Mouse (Mus musculus) MEL (cell line): ENCODE data around the gene St8sia2. TPM values are rescaled to one million over a fixed set of nuclear protein-coding genes. Genes with fewer than 3 reads are reported as not detected.

ENCODE experiments used
- DNase-seq: peaks from one replicate; pipeline ENCODE4 v3.0.0; 2011; ENCODE audit warnings: low read depth, low spot score
- H3K27ac ChIP-seq: 2 replicates; pipeline ENCODE4 v1.5.1; 2012; ENCODE audit warnings: low read depth, mild to moderate bottlenecking, control low read depth, low read length, moderate library complexity; ENCODE audit not compliant: control insufficient read depth
- H3K27me3 ChIP-seq, 2 experiments: fragments of 150-350 bp in 1 of 2; sonication (generic) in 1 of 2; 2 replicates each; pipeline ENCODE4 v1.6.1; 2012; ENCODE audit warnings: low read length in 2 of 2, mild to moderate bottlenecking in 2 of 2, improper control_type of control experiment in 1 of 2, moderate library complexity in 1 of 2; ENCODE audit not compliant: insufficient read depth in 2 of 2, control insufficient read depth in 1 of 2
- H3K36me3 ChIP-seq, 2 experiments: 2 replicates each; pipeline ENCODE4 v1.6.1; 2012 to 2014; ENCODE audit warnings: low read length in 2 of 2, improper control_type of control experiment in 1 of 2, inconsistent platforms in 1 of 2, mild to moderate bottlenecking in 1 of 2; ENCODE audit not compliant: insufficient read depth in 2 of 2, control insufficient read depth in 1 of 2
- H3K4me1 ChIP-seq, 2 experiments: fragments of 150-350 bp in 1 of 2; sonication (generic) in 1 of 2; 2 replicates each; pipeline ENCODE4 v1.6.1; 2012; ENCODE audit warnings: low read length in 2 of 2, improper control_type of control experiment in 1 of 2, mild to moderate bottlenecking in 1 of 2; ENCODE audit not compliant: insufficient read depth in 2 of 2, control insufficient read depth in 1 of 2
- H3K4me3 ChIP-seq, 2 experiments: fragments of 150-350 bp in 1 of 2; sonication (generic) in 1 of 2; 2 replicates each; pipeline ENCODE4 v1.5.1; 2012; ENCODE audit warnings: low read depth in 2 of 2, low read length in 2 of 2, mild to moderate bottlenecking in 2 of 2, moderate library complexity in 2 of 2, control low read depth in 1 of 2, improper control_type of control experiment in 1 of 2; ENCODE audit not compliant: control insufficient read depth in 1 of 2, insufficient read depth in 1 of 2
- H3K79me2 ChIP-seq: 2 replicates; pipeline ENCODE4 v1.6.1; 2012; ENCODE audit warnings: mild to moderate bottlenecking, low read length, moderate library complexity; ENCODE audit not compliant: control insufficient read depth, poor library complexity, insufficient read depth
- H3K9ac ChIP-seq: 2 replicates; pipeline ENCODE4 v1.6.1; 2012; ENCODE audit warnings: low read depth, mild to moderate bottlenecking, control low read depth, low read length, moderate library complexity; ENCODE audit not compliant: control insufficient read depth, poor library complexity, severe bottlenecking
- H3K9me3 ChIP-seq: fragments of 150-350 bp; sonication (generic); replicated peaks from 2 replicates; pipeline ENCODE4 v1.6.1; 2012; ENCODE audit warnings: mild to moderate bottlenecking, low read length, improper control_type of control experiment, moderate library complexity; ENCODE audit not compliant: insufficient read depth
- CHD1 ChIP-seq: IDR thresholded peaks from 2 replicates; pipeline ENCODE4 v1.6.1; 2012; ENCODE audit warnings: low read depth, mild to moderate bottlenecking, inconsistent platforms, low read length, improper control_type of control experiment
- E2F4 ChIP-seq: IDR thresholded peaks from 2 replicates; pipeline ENCODE4 v1.6.1; 2011; ENCODE audit warnings: low read depth, low read length, improper control_type of control experiment, borderline replicate concordance
- ELF1 ChIP-seq: IDR thresholded peaks from 2 replicates; pipeline ENCODE4 v1.6.1; 2014; ENCODE audit warnings: low read depth, mild to moderate bottlenecking, inconsistent platforms, low read length, improper control_type of control experiment, moderate library complexity
- EP300 ChIP-seq, 2 experiments: IDR thresholded peaks; 2 replicates each; pipeline ENCODE4 v1.6.1; 2011; ENCODE audit warnings: improper control_type of control experiment in 2 of 2, low read length in 2 of 2, low read depth in 1 of 2, mild to moderate bottlenecking in 1 of 2
- MAFK ChIP-seq: IDR thresholded peaks from 2 replicates; pipeline ENCODE4 v1.6.1; 2011; ENCODE audit warnings: low read depth, mild to moderate bottlenecking, low read length, improper control_type of control experiment, borderline replicate concordance
- MAX ChIP-seq: IDR thresholded peaks from 2 replicates; pipeline ENCODE4 v1.6.1; 2011; ENCODE audit warnings: low read length, improper control_type of control experiment
- MAZ ChIP-seq: IDR thresholded peaks from 2 replicates; pipeline ENCODE4 v1.6.1; 2012; ENCODE audit warnings: low read depth, mild to moderate bottlenecking, inconsistent platforms, low read length, improper control_type of control experiment
- MEF2A ChIP-seq: IDR thresholded peaks from 2 replicates; pipeline ENCODE4 v1.6.1; 2014; ENCODE audit warnings: low read depth, mild to moderate bottlenecking, inconsistent platforms, low read length, improper control_type of control experiment; ENCODE audit not compliant: poor library complexity, insufficient replicate concordance, severe bottlenecking; ENCODE audit errors: extremely low read depth
- MXI1 ChIP-seq: IDR thresholded peaks from 2 replicates; pipeline ENCODE4 v1.6.1; 2011; ENCODE audit warnings: mild to moderate bottlenecking, low read depth, low read length, improper control_type of control experiment
- MYC ChIP-seq: IDR thresholded peaks from 2 replicates; pipeline ENCODE4 v1.6.1; 2011; ENCODE audit warnings: low read depth, mild to moderate bottlenecking, low read length, improper control_type of control experiment, moderate library complexity
- NRF1 ChIP-seq: IDR thresholded peaks from 2 replicates; pipeline ENCODE4 v1.6.1; 2014; ENCODE audit warnings: low read depth, mild to moderate bottlenecking, inconsistent platforms, low read length, improper control_type of control experiment, moderate library complexity; ENCODE audit not compliant: poor library complexity, insufficient read depth, severe bottlenecking
- POLR2AphosphoS2 ChIP-seq: IDR thresholded peaks from 2 replicates; pipeline ENCODE4 v1.6.1; 2011; ENCODE audit warnings: low read length, improper control_type of control experiment
- RCOR1 ChIP-seq: IDR thresholded peaks from 2 replicates; pipeline ENCODE4 v1.6.1; 2012; ENCODE audit warnings: low read depth, mild to moderate bottlenecking, inconsistent platforms, low read length, improper control_type of control experiment
- SIN3A ChIP-seq: IDR thresholded peaks from 2 replicates; pipeline ENCODE4 v1.6.1; 2012; ENCODE audit warnings: low read length, improper control_type of control experiment, inconsistent platforms
- TAL1 ChIP-seq: IDR thresholded peaks from 2 replicates; pipeline ENCODE4 v1.6.1; 2012; ENCODE audit warnings: mild to moderate bottlenecking, inconsistent platforms, low read length, moderate library complexity, mixed read lengths
- UBTF ChIP-seq: IDR thresholded peaks from 2 replicates; pipeline ENCODE4 v1.6.1; 2012; ENCODE audit warnings: low read depth, mild to moderate bottlenecking, inconsistent platforms, low read length, improper control_type of control experiment, moderate library complexity, borderline replicate concordance; ENCODE audit not compliant: insufficient read depth
- USF1 ChIP-seq: IDR thresholded peaks from 2 replicates; pipeline ENCODE4 v1.6.1; 2014; ENCODE audit warnings: low read depth, mild to moderate bottlenecking, inconsistent platforms, low read length, improper control_type of control experiment, moderate library complexity
- USF2 ChIP-seq, 2 experiments: IDR thresholded peaks; 2 replicates each; pipeline ENCODE4 v1.6.1; 2011 to 2012; ENCODE audit warnings: improper control_type of control experiment in 2 of 2, low read length in 2 of 2, borderline replicate concordance in 1 of 2, inconsistent platforms in 1 of 2, low read depth in 1 of 2, mild to moderate bottlenecking in 1 of 2; ENCODE audit not compliant: insufficient read depth in 1 of 2
- ZKSCAN1 ChIP-seq: IDR thresholded peaks from 2 replicates; pipeline ENCODE4 v1.6.1; 2012; ENCODE audit warnings: low read depth, mild to moderate bottlenecking, inconsistent platforms, low read length, improper control_type of control experiment, moderate library complexity
- ZMIZ1 ChIP-seq: IDR thresholded peaks from 2 replicates; pipeline ENCODE4 v1.6.1; 2012; ENCODE audit warnings: low read depth, mild to moderate bottlenecking, inconsistent platforms, low read length, improper control_type of control experiment, moderate library complexity
- polyA plus RNA-seq, 2 experiments: library from polyadenylated mRNA; stranded (reverse) in 1 of 2; unstranded in 1 of 2; fragments of >175 nt in 1 of 2; fragments of >200 nt in 1 of 2; gene quantifications; 2 replicates each; pipeline versions ENCODE4 v1.2.1 to v1.2.4; 2012; ENCODE audit warnings: low replicate concordance in 2 of 2, low read depth in 1 of 2; ENCODE audit not compliant: insufficient read length in 2 of 2, insufficient read depth in 1 of 2, missing spikeins in 1 of 2
- total RNA-seq: library from RNA; depleted of rRNA; stranded (reverse); fragments of 300-350 nt; gene quantifications from 2 replicates; pipeline ENCODE4 v1.2.3, GENCODE M21; 2012

The St8sia2 gene
- total and polyA plus RNA-seq, 3 experiments: not detected

DNA sequence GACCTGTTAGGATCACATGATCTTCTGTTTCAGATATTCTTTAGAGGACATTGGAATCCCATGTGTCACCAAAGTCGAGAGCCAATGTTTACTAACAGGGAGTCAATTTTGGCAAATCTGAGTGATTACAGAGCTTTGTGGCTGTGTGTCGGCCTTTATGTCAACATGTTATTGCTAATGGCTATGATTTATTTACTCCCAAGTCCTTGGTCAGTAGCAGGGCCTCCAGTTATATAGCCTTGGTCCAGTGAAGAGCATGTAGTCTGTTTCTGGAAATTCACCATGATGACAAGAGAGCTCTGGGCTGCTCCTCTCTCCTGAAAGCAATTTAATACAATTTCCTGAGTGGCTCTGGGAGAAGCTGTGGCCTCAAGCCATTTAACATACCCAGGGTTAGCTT lies 9.1 kb upstream of the St8sia2 start:
- TF ChIP-seq SIN3A: no peak
- Histone ChIP-seq H3K36me3 (no peaks in the 10 kb centered on the region), H3K27ac (no peak overlapping the region), H3K79me2 (no peaks in the 10 kb centered on the region), H3K4me1 (no peaks in the 10 kb centered on the region), H3K4me3 (no peak overlapping the region), H3K9ac (no peak overlapping the region), H3K9me3 (no peaks in the 10 kb centered on the region), H3K27me3 (no peaks in the 10 kb centered on the region)
- no peak for DNase-seq

DNA sequence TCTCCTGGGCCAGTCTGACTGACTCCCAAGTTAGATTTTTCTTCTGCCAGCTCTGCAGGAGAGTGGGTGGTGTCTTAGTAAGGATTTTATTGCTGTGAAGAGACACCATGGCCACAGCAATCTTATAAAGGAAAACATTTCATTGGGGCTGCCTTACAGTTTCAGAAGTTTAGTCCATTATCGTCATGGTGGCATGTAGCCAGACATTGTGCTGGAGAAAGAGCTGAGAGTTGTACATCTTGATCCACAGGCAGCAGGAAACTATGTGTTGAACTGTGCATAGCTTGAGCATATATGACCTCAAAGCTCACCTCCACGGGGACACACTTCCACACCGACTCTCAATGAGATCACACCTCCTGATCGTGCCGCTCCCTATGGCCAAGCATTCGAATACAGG lies 8.3 kb upstream of the St8sia2 start:
- H3K9ac ChIP-seq: no peak overlapping the region
- no peak for TF ChIP-seq UBTF
- TF ChIP-seq RCOR1: no peak
- no peak for TF ChIP-seq ZMIZ1
- no peak for TF ChIP-seq TAL1
- TF ChIP-seq EP300 (IDR thresholded peaks at IDR 0.05; ENCODE audit: low read depth in 1 of 2, low read length in 2 of 2): no peak
- TF ChIP-seq USF1: no peak
- TF ChIP-seq ZKSCAN1: no peak
- no peak for TF ChIP-seq MYC
- TF ChIP-seq MXI1: no peak
- no peak for TF ChIP-seq POLR2AphosphoS2
- no peak for TF ChIP-seq E2F4
- TF ChIP-seq MAX: no peak
- TF ChIP-seq NRF1: no peak
- no peak for TF ChIP-seq USF2 (IDR thresholded peaks at IDR 0.05; ENCODE audit: borderline replicate concordance in 1 of 2, insufficient read depth in 1 of 2, low read depth in 1 of 2, low read length in 2 of 2)
- no peak for TF ChIP-seq CHD1
- no peak for TF ChIP-seq MAFK
- no peak for TF ChIP-seq MEF2A
- no peak for TF ChIP-seq ELF1
- no peak for TF ChIP-seq MAZ
- no peak for DNase-seq
- H3K4me1 ChIP-seq: no peaks in the 10 kb centered on the region
- H3K36me3 ChIP-seq: no peaks in the 10 kb centered on the region
- H3K27ac ChIP-seq: no peak overlapping the region
- H3K27me3 ChIP-seq: no peaks in the 10 kb centered on the region
- no peaks in the 10 kb centered on the region for H3K79me2 ChIP-seq
- H3K4me3 ChIP-seq: no peak overlapping the region
- no peaks in the 10 kb centered on the region for H3K9me3 ChIP-seq
